Mouse (Mus musculus) ES-CJ7 (cell line): ENCODE measurements around the gene Defb33.

ENCODE experiments used
- DNase-seq: peaks from one replicate; pipeline ENCODE4 v3.0.0; 2011; ENCODE audit warnings: low read depth, low spot score

The Defb33 gene

GRCm38 (mm10) chr8:20892369-20892768 is at the start of gene Defb33:
Gene Defb33 (plus strand): TSS chr8:20892669.
- DNase-seq: no peak

- DNase-seq: peak; percentile 17
Measured at GRCm38 (mm10) chr8:20874608-20875007, 17.9 kb upstream of the Defb33 start.

GRCm38 (mm10) chr8:20902527-20902926 is 10.1 kb downstream of the Defb33 start, which contains the start of gene Gm15056:
Gene Gm15056 (minus strand): TSS chr8:20902627.
- DNase-seq: no peak

GRCm38 (mm10) chr8:20907119-20907518 is 14.7 kb downstream of the Defb33 start:
- DNase-seq: no peak

GRCm38 (mm10) chr8:20908256-20908655 is 15.8 kb downstream of the Defb33 start:
- no peak for DNase-seq

GRCm38 (mm10) chr8:20912288-20912687 is 19.8 kb downstream of the Defb33 start:
- no peak for DNase-seq

GRCm38 (mm10) chr8:20921971-20922370 is 29.5 kb downstream of the Defb33 start, which contains the start of gene Gm6040:
Gene Gm6040 (minus strand): TSS chr8:20922071.
- DNase-seq: no peak

- DNase-seq: no peak
Measured at GRCm38 (mm10) chr8:20944610-20945009, 52.1 kb downstream of the Defb33 start, which contains the start of gene AY761185. Gene AY761185 (minus strand): TSS chr8:20944710.
